Mouse (Mus musculus): ENCODE measurements around the gene Psmd13.

DNA sequence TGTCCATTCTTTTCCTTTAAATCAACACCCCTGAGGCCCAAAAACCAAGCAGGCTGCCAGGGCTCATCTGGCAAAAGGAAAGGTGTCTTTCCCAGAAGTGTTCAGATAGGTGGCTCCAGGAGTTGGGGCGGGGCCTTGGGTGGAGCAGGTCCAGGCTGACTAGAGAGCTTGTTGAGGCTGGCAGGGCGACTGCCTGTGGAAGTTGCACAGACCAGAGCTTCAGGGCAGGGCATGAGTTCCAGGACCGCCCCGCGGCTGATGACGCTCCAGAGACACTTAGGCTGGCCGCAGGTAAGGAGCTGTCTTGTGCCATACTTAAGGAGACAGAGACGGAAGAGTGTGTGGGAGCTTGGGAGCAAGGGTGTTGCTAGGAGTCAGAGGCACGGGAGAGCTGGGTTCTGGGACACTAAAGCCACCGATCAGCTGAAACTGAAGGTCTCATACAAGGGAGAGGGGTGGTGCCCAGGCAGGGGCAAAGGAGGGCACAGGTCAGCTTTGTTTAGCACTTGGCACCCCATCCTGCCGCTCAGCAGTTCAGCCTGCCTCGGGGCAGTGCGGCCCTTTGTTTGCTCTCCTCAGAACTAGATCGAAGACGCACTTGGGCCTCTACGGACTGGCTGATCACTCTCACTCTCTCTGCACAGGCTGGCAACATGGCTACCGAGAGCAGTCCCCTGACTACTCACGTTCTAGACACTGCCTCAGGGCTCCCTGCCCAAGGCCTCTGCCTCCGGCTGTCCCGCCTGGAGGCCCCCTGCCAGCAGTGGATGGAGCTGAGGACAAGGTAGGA is 46.6 kb upstream of the Psmd13 start, which contains the start of gene Urah:
- TF ChIP-seq POLR2A (IDR thresholded peaks at IDR 0.05; ENCODE audit: extremely low read depth, insufficient read depth, low read length) = no peak
- TF ChIP-seq CTCF (IDR thresholded peaks at IDR 0.05; ENCODE audit: extremely low read depth, insufficient read depth, low read length) = no peak

Data from cortical plate, adult 2 months (tissue).